Mouse (Mus musculus): ENCODE data around the gene Polr3a.
A peak's percentile ranks its signal among the peaks of the same experiment; 100 is the strongest.

DNA sequence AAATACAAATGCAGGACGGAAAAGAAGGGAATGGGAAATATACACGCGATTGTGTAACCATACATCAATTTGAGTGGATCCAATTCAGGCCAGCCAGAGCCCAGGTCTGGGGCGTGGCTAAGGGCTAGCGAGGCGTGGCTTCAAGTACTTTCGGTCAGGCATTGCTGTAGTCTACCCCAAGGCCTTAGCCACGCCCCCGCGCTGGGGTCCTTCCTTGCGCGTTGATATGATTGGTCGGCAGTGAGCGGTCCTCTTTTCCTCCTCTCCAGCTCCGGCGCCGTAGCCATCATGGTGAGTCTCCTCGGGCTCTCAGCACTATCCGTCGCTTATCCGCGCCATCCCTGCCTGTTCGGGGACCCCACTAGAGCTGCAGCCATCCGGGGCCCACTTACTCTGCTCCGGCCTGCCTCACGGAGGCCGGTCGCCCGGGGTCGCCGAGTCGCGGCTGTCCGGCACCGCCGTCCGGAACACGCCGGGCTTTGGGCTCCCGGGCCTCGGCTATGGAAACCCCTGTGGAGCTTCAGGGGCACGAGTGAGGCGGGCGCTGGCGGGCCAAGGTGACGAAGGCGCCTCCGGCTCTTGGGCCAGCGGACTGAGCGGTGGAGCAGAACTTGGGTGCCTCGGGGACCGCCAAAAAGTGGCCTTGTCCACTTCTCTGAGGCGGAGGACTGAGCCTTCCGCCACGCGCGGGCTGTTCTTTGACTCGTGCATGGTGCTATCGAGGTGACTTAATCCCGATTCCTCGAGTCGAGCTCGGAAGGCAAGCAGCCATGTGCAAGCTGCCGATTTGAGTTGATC lies 3.8 kb upstream of the Polr3a start:
- TF ChIP-seq MYC (IDR thresholded peaks at IDR 0.05; ENCODE audit: low read depth, low read length) (peak; percentile 83), ELF1 (IDR thresholded peaks at IDR 0.05; ENCODE audit: low read depth, low read length) (peak; percentile 60), E2F4 (IDR thresholded peaks at IDR 0.05; ENCODE audit: insufficient replicate concordance, low read depth, low read length) (no peak), EP300 (IDR thresholded peaks at IDR 0.05; ENCODE audit: low read length) (no peak), POLR2A (IDR thresholded peaks at IDR 0.05; ENCODE audit: low read depth, low read length) (peak; percentile 98), BHLHE40 (IDR thresholded peaks at IDR 0.05; ENCODE audit: low read depth, low read length) (peak; percentile 20; the same call in 1 of the 2 replicates), CTCF (conservative IDR thresholded peaks at IDR 0.05 in 1 of 2, IDR thresholded peaks at IDR 0.05 in 1 of 2; ENCODE audit: low read depth in 2 of 2, low read length in 2 of 2) (no peak), KAT2A (IDR thresholded peaks at IDR 0.05; ENCODE audit: insufficient replicate concordance, low read length) (0 out of 2 replicates have a peak, but pooled peaks have one; percentile 69)
